Mouse (Mus musculus): ENCODE results near the gene Ap3b2.

DNA sequence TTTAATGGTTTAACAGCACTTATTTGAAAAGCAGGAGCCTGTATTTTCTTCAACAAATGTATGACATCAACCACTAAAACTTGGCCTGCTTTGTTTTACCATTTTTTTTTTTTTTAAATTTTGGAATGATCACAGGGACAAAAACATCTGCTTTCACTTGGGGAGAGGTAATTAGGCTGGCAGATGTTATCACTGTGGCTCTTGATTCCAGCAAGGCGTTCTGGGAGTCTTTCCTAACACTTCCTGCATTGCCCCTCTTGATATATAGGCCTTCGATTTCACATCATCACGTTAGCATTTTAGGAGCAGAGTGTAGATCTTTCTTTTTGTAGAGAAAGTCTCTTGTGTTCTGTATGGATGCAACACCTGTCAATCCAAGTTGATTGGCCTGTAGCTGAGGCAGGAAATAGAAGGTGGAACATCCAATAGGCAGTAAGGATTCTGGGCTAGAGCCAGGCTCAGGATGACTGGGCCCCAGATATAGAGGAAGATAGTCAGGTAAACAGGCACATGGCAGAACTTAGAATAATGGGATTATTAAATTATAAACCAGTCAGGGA, 14.1 kb downstream of the Ap3b2 start:
- TF ChIP-seq POLR2A (IDR thresholded peaks at IDR 0.05; ENCODE audit: low read depth, low read length) (no peak), CTCF (IDR thresholded peaks at IDR 0.05; ENCODE audit: borderline replicate concordance, insufficient read depth, low read length) (no peak)

All from embryonic fibroblast, embryonic 13.5 days (primary cell).